Mouse (Mus musculus) bone marrow, adult 2 months (tissue): ENCODE measurements around the gene Lypd6b.

Source experiments
- CTCF ChIP-seq: fragments of 200-500 bp; IDR thresholded peaks from 2 replicates; pipeline ENCODE4 v1.5.1; 2011; ENCODE audit warnings: low read length, control low read depth; ENCODE audit not compliant: control insufficient read depth, insufficient read depth
- POLR2A ChIP-seq: fragments of 200-500 bp; IDR thresholded peaks from 2 replicates; pipeline ENCODE4 v1.6.1; 2011; ENCODE audit warnings: low read depth, mild to moderate bottlenecking, control low read depth, low read length, borderline replicate concordance; ENCODE audit not compliant: control insufficient read depth

GRCm38 (mm10) chr2:49822312-49822711 lies 34.8 kb downstream of the Lypd6b start:
- TF ChIP-seq CTCF, result no peak
- TF ChIP-seq POLR2A, result no peak
